Mouse (Mus musculus) cortical plate, adult 2 months (tissue): ENCODE results near the gene Srrm4. TPM values are rescaled to one million over a fixed set of nuclear protein-coding genes. Genes with fewer than 3 reads are reported as not detected.

ENCODE experiments used
- H3K27ac ChIP-seq: fragments of 200-500 bp; 2 replicates; pipeline ENCODE4 v1.5.1; 2012; ENCODE audit warnings: low read length, control low read depth, inconsistent platforms; ENCODE audit not compliant: insufficient read depth
- H3K4me1 ChIP-seq: fragments of 200-500 bp; 2 replicates; pipeline ENCODE4 v1.6.1; 2011; ENCODE audit warnings: low read length; ENCODE audit not compliant: control insufficient read depth, insufficient read depth
- H3K4me3 ChIP-seq: fragments of 200-500 bp; 2 replicates; pipeline ENCODE4 v1.5.1; 2011; ENCODE audit warnings: mild to moderate bottlenecking, low read length, control low read depth; ENCODE audit not compliant: insufficient read depth
- CTCF ChIP-seq: fragments of 200-500 bp; IDR thresholded peaks from 2 replicates; pipeline ENCODE4 v1.5.1; 2011; ENCODE audit warnings: mild to moderate bottlenecking, control low read depth, low read length; ENCODE audit not compliant: insufficient read depth; ENCODE audit errors: extremely low read depth
- POLR2A ChIP-seq: fragments of 200-500 bp; IDR thresholded peaks from 2 replicates; pipeline ENCODE4 v1.6.1; 2011; ENCODE audit warnings: mild to moderate bottlenecking, low read length, control low read depth; ENCODE audit not compliant: insufficient read depth; ENCODE audit errors: extremely low read depth
- polyA plus RNA-seq: library from polyadenylated mRNA; depleted of rRNA; stranded (reverse); fragments of >200 nt; gene quantifications from 2 replicates; pipeline ENCODE4 v1.2.3, GENCODE M21; 2012; rRNA removed

Srrm4 gene
- polyA plus RNA-seq, 1 experiment: 18.4 TPM

- Histone ChIP-seq H3K4me1 (peaks cover 3% of the 10 kb centered on the region; the same call in 1 of the 2 replicates), H3K4me3 (no peak overlapping the region), H3K27ac (no peak overlapping the region)
- TF ChIP-seq CTCF (no peak), POLR2A (no peak)
Observed at GRCm38 (mm10) chr5:116404063-116404462, 187.6 kb downstream of the Srrm4 start.

DNA sequence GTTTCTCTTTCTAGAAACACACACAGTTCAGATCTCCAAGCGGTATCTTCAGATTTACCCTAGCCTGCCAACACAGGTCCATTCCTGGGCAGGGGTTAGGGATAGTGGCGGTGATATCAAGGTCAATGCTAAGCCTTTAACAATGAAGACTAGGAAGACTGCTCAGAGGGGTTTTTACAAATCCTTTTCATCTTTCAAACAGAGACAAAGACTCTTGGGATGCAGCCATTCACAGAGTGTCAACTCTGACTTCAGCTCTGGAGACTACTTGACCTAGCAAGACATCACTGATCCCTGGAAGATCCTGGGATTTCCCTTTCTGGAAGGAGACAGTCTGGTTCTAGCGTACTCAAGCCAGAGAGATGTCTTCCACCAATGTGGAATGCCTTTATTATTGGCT, 190.8 kb downstream of the Srrm4 start:
- no peaks in the 10 kb centered on the region for H3K4me1 ChIP-seq
- H3K27ac ChIP-seq: no peak overlapping the region
- TF ChIP-seq CTCF: no peak
- TF ChIP-seq POLR2A: no peak
- H3K4me3 ChIP-seq: no peak overlapping the region

- H3K4me3 ChIP-seq: no peak overlapping the region
- no peaks in the 10 kb centered on the region for H3K4me1 ChIP-seq
Observed at GRCm38 (mm10) chr5:116400042-116400730, 191.4 kb downstream of the Srrm4 start.

GRCm38 (mm10) chr5:116396104-116396503, 195.5 kb downstream of the Srrm4 start:
- TF ChIP-seq POLR2A (no peak), CTCF (no peak)
- Histone ChIP-seq H3K4me1 (no peaks in the 10 kb centered on the region), H3K4me3 (no peak overlapping the region), H3K27ac (no peak overlapping the region)

More at GRCm38 (mm10) chr5:116400042-116400730, 191.4 kb downstream of the Srrm4 start:
- TF ChIP-seq CTCF: no peak
- no peak for TF ChIP-seq POLR2A
- H3K27ac ChIP-seq: no peak overlapping the region

- no peak for TF ChIP-seq POLR2A
- TF ChIP-seq CTCF: no peak
- Histone ChIP-seq H3K4me1 (no peaks in the 10 kb centered on the region), H3K4me3 (no peak overlapping the region), H3K27ac (no peak overlapping the region)
Observed at GRCm38 (mm10) chr5:116392603-116393002, 199.0 kb downstream of the Srrm4 start.

DNA sequence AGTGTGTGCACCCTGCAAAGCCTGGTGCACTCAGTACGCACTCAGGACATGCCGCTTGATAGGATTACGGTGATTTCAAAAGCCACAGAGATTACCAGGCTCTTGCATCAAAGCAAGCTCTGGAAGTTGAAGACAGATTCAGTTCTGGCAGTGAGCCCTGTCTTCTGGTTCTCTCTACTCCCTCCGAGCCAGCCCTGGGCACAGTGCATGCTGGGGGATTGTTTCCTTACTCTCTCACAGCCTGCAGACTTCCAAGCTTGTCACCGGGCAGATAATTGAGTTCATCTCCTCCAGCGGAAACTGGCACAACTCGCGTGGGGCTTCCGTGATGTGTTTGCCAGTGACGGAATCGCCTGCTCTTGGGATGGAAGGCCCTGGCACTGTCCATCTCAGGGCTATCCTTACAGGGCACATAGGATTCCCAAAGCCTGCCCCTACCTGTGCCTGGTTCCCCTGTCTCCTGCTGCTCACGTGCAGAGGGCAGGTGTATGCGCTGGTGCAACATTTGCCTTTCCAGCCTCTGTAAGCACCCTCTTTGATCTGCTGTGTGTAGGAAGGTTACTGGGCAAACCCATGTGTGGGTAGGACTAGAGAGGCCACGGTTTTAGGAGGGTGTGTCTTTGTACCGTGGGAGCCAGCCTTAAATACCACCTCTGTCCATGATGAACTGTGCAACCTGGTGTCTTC, 201.6 kb downstream of the Srrm4 start:
- H3K27ac ChIP-seq: no peak overlapping the region
- H3K4me3 ChIP-seq: no peak overlapping the region
- TF ChIP-seq POLR2A: no peak
- no peak for TF ChIP-seq CTCF
- no peaks in the 10 kb centered on the region for H3K4me1 ChIP-seq

DNA sequence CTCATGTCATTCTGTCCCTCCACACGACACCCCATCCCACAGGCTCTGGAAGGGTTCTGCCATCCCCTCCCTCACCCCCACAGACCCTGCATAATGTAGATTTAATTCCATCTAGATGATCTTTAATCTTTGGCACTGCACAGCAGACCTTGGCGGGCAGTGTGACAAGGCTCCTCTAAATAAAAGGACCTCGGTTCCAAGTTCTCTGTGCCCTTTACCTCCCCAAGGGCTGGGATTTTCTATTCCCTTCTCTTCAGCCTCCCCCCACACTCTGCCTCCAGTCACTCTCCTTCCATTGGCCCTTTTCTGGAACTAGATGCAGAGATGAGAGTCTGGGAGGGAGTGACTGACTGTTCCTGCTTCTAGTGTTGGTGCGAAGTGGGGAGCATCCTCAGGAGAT, 202.3 kb downstream of the Srrm4 start:
- Histone ChIP-seq H3K4me3 (no peak overlapping the region), H3K27ac (no peak overlapping the region), H3K4me1 (no peaks in the 10 kb centered on the region)
- TF ChIP-seq POLR2A (no peak), CTCF (no peak)

Other genes starting within 250 kb of the Srrm4 start
- gene Hspb8, start 169.0 kb downstream of the Srrm4 start, polyA plus RNA-seq: 17.4 and 18.6 TPM in 2 replicates